Comparison of ENCODE assay signal across 15 mouse cellular contexts in the genomic region with DNA sequence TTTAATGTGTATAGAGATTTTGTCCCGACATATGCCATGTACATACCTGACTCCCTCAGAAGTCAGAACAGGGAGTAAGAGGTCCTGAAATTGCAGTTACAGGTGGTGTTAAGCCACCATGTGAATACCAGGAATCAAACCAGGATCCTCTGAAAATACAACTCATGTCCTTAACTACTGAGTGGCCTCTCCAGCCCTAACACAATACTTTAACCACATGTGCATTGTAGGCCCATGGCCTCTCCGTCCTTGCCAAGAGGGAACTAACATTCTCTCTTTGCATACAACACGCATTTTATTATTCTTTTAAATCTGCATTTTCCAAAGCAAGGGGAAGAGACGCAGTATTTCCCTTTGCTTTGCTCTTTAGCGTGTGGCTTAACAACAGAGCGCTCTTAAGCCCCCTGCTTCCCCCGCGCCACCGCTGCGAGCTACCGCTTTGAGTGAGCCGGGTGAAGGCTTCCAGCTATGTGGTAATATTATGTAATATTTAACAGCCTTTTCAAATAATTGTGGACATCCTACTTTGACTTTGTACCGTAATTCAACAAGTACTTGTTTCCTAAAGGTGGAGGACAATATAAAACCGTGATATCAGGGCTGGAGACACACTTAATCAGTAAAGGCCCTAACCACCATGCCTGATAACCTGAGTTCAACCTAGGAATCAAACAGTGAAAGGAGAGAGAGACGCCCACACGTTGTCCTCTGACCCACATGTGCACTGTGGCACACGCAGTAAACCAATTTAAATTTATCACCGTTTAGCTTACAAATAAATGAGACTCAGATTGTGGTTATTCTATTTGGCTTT. TPM values are rescaled to one million over a fixed set of nuclear protein-coding genes. Genes with fewer than 3 reads are reported as not detected.
A peak's percentile ranks its signal among the peaks of the same experiment; 100 is the strongest.
DNase-seq lines count a peak whose midpoint lies in the region; ATAC-seq lines count a peak whose summit lies in the region.
"Had no signal": no experiment of that assay in that cellular context is flagged by ENCODE, and none has a peak within 500 bp of the region (broad histone marks: within the 10 kb centered on the region; RNA-seq: fewer than 3 reads in every experiment).

No protein-coding gene starts in this region.

- ATAC-seq in liver, embryonic 13.5 days (ENCODE audit: low read depth): no peak
- peak; percentile 70 for ATAC-seq in stomach, embryonic 15.5 days (ENCODE audit: insufficient read depth, low FRiP score, low read depth)
- no peak for ATAC-seq in activated CD4-positive, CD25-positive, alpha-beta regulatory T cell, adult 4 months
- ATAC-seq: midbrain, embryonic 13.5 days had no signal

- no peak overlapping the region for H3K4me2 ChIP-seq in liver, embryonic 13.5 days
- no peak overlapping the region for H3K4me2 ChIP-seq in stomach, embryonic 15.5 days
- H3K4me2 ChIP-seq: midbrain, embryonic 13.5 days had no signal

- no peak overlapping the region for H3K9ac ChIP-seq in liver, embryonic 13.5 days
- no peak overlapping the region for H3K9ac ChIP-seq in stomach, embryonic 15.5 days
- H3K9ac ChIP-seq: midbrain, embryonic 13.5 days had no signal

- no peak overlapping the region for H3K4me3 ChIP-seq in liver, embryonic 13.5 days (replicated peaks)
- H3K4me3 ChIP-seq in stomach, embryonic 15.5 days (replicated peaks): no peak overlapping the region
- H3K4me3 ChIP-seq: midbrain, embryonic 13.5 days had no signal

- peak overlapping the region; percentile 56 for H3K27ac ChIP-seq in liver, embryonic 13.5 days
- peak overlapping the region; percentile 63 for H3K27ac ChIP-seq in stomach, embryonic 15.5 days
- H3K27ac ChIP-seq: midbrain, embryonic 13.5 days had no signal

- H3K27me3 ChIP-seq in liver, embryonic 13.5 days: no peaks in the 10 kb centered on the region
- H3K27me3 ChIP-seq in stomach, embryonic 15.5 days (replicated peaks): no peaks in the 10 kb centered on the region
- H3K27me3 ChIP-seq: CH12.LX; midbrain, embryonic 13.5 days had no signal

- no peaks in the 10 kb centered on the region for H3K36me3 ChIP-seq in liver, embryonic 13.5 days
- H3K36me3 ChIP-seq in stomach, embryonic 15.5 days: no peaks in the 10 kb centered on the region
- H3K36me3 ChIP-seq: midbrain, embryonic 13.5 days had no signal

- WGBS in liver, embryonic 13.5 days (ENCODE audit: insufficient replicate concordance): 63% methylated on average over 18 of the region's 18 CpGs
- 66% methylated on average over 18 of the region's 18 CpGs for WGBS in stomach, embryonic 15.5 days

- no peaks in the 10 kb centered on the region for H3K9me3 ChIP-seq in liver, embryonic 13.5 days (replicated peaks)
- H3K9me3 ChIP-seq in stomach, embryonic 15.5 days: no peaks in the 10 kb centered on the region
- H3K9me3 ChIP-seq: midbrain, embryonic 13.5 days had no signal

- peaks cover 56% of the 10 kb centered on the region for H3K4me1 ChIP-seq in liver, embryonic 13.5 days (replicated peaks)
- no peaks in the 10 kb centered on the region for H3K4me1 ChIP-seq in stomach, embryonic 15.5 days
- H3K4me1 ChIP-seq: midbrain, embryonic 13.5 days had no signal

- peak; percentile 53 for DNase-seq in kidney, adult 9 months
- DNase-seq in kidney, adult 11 months: no peak
- DNase-seq in NIH3T3 (ENCODE audit: low read depth): peak; percentile 1
- DNase-seq in liver, embryonic 13.5 days: no peak
- no peak for DNase-seq in cerebellum, postnatal 4 days (ENCODE audit: low spot score in 2 of 2)
- no peak for DNase-seq in MN1 (ENCODE audit: low spot score)
- DNase-seq: adrenal gland, postnatal 36 days; cerebellum, adult 8-10 months; heart, adult 18-20 months; retina, postnatal 1 day; right cerebral cortex, postnatal 4 days had no signal

RNA-seq across cellular contexts. Expression of gene Os9, which starts 17.6 kb away (rescaled TPM):
- 45.6 and 49.0 TPM in 2 replicates for polyA plus RNA-seq in liver, embryonic 13.5 days (2015; fragmentation: Nextera tagmentation; extraction: Ambion mirVana)
- 100 and 108 TPM in 2 replicates for polyA plus RNA-seq in stomach, embryonic 15.5 days (2015; fragmentation: Nextera tagmentation; extraction: Ambion mirVana)
- 10 to 100 TPM; 51.3 to 75.5 TPM for polyA plus RNA-seq in activated CD4-positive, CD25-positive, alpha-beta regulatory T cell, adult 4 months (2017; shearing (Covaris generic))

RNA-seq across cellular contexts. Expression of gene B4galnt1, which starts 26.5 kb away (rescaled TPM):
- 9.3 and 11.0 TPM in 2 replicates for polyA plus RNA-seq in liver, embryonic 13.5 days (2015; fragmentation: Nextera tagmentation; extraction: Ambion mirVana)
- polyA plus RNA-seq in stomach, embryonic 15.5 days (2015; fragmentation: Nextera tagmentation; extraction: Ambion mirVana): 29.4 and 31.4 TPM in 2 replicates
- 100 to 1,000 TPM; 152 to 209 TPM for polyA plus RNA-seq in activated CD4-positive, CD25-positive, alpha-beta regulatory T cell, adult 4 months (2017; shearing (Covaris generic))

RNA-seq across cellular contexts. Expression of gene Slc26a10, which starts 41.9 kb away (rescaled TPM):
- 1.8 and 2.1 TPM in 2 replicates for polyA plus RNA-seq in liver, embryonic 13.5 days (2015; fragmentation: Nextera tagmentation; extraction: Ambion mirVana)
- polyA plus RNA-seq in stomach, embryonic 15.5 days (2015; fragmentation: Nextera tagmentation; extraction: Ambion mirVana): 1.1 and 1.3 TPM in 2 replicates
- 1 to 10 TPM; 2.5 to 2.7 TPM for polyA plus RNA-seq in activated CD4-positive, CD25-positive, alpha-beta regulatory T cell, adult 4 months (2017; shearing (Covaris generic))

RNA-seq across cellular contexts. Expression of gene Arhgef25, which starts 51.3 kb away (rescaled TPM):
- polyA plus RNA-seq in liver, embryonic 13.5 days (2015; fragmentation: Nextera tagmentation; extraction: Ambion mirVana): 8.1 and 8.2 TPM in 2 replicates
- 65.9 and 69.9 TPM in 2 replicates for polyA plus RNA-seq in stomach, embryonic 15.5 days (2015; fragmentation: Nextera tagmentation; extraction: Ambion mirVana)
- not detected for polyA plus RNA-seq in activated CD4-positive, CD25-positive, alpha-beta regulatory T cell, adult 4 months (2017; shearing (Covaris generic))

RNA-seq across cellular contexts. Expression of gene Dtx3, which starts 57.0 kb away (rescaled TPM):
- polyA plus RNA-seq in liver, embryonic 13.5 days (2015; fragmentation: Nextera tagmentation; extraction: Ambion mirVana): 16.8 and 19.3 TPM in 2 replicates
- 90.4 and 106 TPM in 2 replicates for polyA plus RNA-seq in stomach, embryonic 15.5 days (2015; fragmentation: Nextera tagmentation; extraction: Ambion mirVana)
- polyA plus RNA-seq in activated CD4-positive, CD25-positive, alpha-beta regulatory T cell, adult 4 months (2017; shearing (Covaris generic)): 10 to 100 TPM; 40.6 to 42.9 TPM

Comparison
In these comparisons a context has a peak if more than half of its experiments do, and no peak if none do; other contexts are left out.
1. DNase-seq: peak in kidney, adult 9 months (single experiment) and NIH3T3 (single experiment); none in kidney, adult 11 months (single experiment), liver, embryonic 13.5 days (single experiment), cerebellum, postnatal 4 days (0 of 2) and MN1 (single experiment).